Mouse (Mus musculus) E14TG2a.4 (cell line): Measurements from ENCODE around the gene Anapc2.

Experiments
- H3K27me3 ChIP-seq: 2 replicates; pipeline ENCODE4 v1.6.1; 2014; ENCODE audit warnings: low read length, control low read depth; ENCODE audit not compliant: insufficient read depth
- H3K36me3 ChIP-seq: 2 replicates; pipeline ENCODE4 v1.6.1; 2014; ENCODE audit warnings: low read length, control low read depth; ENCODE audit not compliant: insufficient read depth
- H3K4me1 ChIP-seq: replicated peaks from 2 replicates; pipeline ENCODE4 v1.6.1; 2014; ENCODE audit warnings: low read depth, low read length, control low read depth
- H3K4me3 ChIP-seq: replicated peaks from 2 replicates; pipeline ENCODE4 v1.5.1; 2014; ENCODE audit warnings: mild to moderate bottlenecking, low read length
- H3K9me3 ChIP-seq: 2 replicates; pipeline ENCODE4 v1.6.1; 2014; ENCODE audit warnings: low read length, control low read depth
- CTCF ChIP-seq: conservative IDR thresholded peaks from 2 replicates; pipeline ENCODE4 v1.5.1; 2014; ENCODE audit warnings: low read length
- NANOG ChIP-seq: IDR thresholded peaks from 2 replicates; pipeline ENCODE4 v1.6.1; 2014; ENCODE audit warnings: borderline replicate concordance, low read length, mixed read lengths
- POU5F1 ChIP-seq: IDR thresholded peaks from 2 replicates; pipeline ENCODE4 v1.6.1; 2014; ENCODE audit warnings: low read length, borderline replicate concordance

Gene Anapc2

DNA sequence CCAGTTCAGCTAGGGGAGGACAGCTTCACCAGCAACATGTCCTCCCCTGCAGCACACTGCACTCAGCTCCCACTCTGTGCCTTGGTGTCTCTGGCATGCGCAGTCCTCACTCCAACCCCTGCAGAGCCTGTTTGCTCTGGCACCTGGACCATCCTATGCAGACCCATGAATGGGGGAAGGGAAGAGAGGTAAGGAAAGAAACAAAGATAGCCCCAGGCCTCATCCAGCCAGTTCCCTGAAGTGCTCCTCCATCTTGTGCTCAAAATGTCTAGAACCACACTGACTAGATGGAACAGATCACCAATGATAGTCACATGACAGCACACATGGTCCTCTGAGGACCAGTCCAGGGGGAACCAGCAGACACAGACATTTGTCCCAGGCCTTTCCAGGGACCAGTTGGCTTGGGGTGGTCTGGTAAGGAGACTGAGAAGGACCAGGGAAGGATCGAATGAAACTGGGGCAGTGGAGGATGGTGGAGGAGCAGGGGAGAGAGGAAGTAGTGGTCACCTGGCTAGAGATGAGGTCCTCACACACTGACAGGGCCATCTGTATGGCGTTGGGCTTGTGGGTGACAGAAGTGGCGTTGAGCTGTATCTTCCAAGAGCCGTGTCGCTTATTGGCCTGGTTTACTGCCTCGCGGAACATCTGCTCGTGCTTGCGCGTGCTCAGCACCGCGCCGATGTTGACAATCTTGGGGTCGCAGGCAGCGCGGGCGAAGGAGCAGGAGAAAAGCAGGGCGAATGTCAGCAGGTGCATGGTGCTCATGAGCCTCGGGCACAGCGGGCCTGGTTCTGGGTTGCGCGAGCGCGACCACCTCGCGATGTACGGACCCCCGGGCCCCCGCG is 46.1 kb downstream of the Anapc2 start:
- TF ChIP-seq NANOG (no peak), POU5F1 (no peak)
- no peaks in the 10 kb centered on the region for H3K9me3 ChIP-seq

DNA sequence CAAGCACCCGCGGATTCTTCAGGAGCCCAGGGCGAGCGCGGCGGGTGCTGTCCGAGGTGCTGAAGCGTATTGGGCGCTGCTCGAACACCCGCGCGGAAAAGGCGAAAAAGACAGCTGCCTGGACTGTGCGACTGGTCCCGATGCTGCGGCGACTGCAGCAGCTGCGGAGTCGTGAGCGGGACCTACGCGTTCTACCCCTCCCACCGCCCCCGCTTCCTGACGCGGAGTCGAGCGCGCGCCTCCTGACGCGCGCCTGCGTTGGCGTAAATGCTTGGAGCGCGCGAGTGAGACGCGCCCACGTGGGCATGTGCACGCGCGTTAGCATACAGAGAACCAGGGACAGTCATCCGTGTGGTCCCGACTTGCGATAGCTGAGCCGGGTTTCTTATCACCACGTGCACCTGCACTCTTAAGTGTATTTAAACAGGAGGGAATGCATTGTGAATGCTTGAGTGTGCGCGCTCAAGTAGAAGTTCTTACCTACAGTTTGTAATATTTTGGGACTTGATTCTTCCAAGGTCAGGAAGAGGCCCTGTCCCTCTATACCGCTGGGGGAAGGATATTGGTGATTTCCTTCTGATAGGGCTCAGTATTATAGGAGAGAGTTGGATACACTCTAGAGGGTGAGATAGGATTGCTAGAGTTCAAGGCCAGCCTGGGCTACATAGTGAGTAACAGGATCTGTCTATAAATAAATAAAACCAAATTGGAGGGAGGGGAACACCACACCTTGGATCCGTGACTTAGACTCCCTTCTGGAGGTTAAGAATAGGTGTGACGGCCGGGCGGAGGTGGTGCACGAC is 46.9 kb downstream of the Anapc2 start, which contains the start of gene Grin1:
TSS of gene Grin1 (minus strand) at position 217 of the 803 bp plus-strand sequence.
- Histone ChIP-seq H3K9me3 (no peaks in the 10 kb centered on the region), H3K4me3 (peak within 1 kb of the TSS; percentile 85), H3K4me1 (peaks cover 56% of the 10 kb centered on the region), H3K36me3 (no peaks in the 10 kb centered on the region), H3K27me3 (peaks cover 63% of the 10 kb centered on the region)
- no peak for TF ChIP-seq POU5F1
- TF ChIP-seq CTCF, result no peak

More for the DNA sequence above, 46.1 kb downstream of the Anapc2 start:
- Histone ChIP-seq H3K4me1 (peaks cover 54% of the 10 kb centered on the region), H3K4me3 (peak overlapping the region; percentile 85), H3K27me3 (peaks cover 70% of the 10 kb centered on the region), H3K36me3 (no peaks in the 10 kb centered on the region)

DNA sequence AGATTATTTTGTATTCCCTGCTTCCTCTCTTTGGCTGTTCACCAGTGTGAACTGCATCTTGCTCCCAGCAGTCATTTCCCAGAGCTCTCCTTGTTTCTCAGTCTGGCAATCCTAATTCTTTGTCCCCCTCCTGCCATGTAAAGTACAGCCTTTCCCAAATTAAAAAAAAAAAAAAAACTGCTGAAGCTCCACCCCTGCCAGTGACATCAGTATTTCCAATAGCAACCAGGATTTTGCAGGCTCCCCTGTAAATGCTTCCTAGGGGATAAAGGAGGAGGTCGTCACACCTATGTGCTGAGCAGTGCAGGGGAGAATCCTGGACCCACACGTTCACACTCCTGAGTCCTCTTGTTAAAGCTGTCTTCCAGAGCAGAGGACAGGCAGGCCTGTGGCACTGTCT is 47.8 kb downstream of the Anapc2 start:
- TF ChIP-seq POU5F1 (no peak), NANOG (no peak), CTCF (no peak)
- H3K4me1 ChIP-seq, result peaks cover 64% of the 10 kb centered on the region
- peaks cover 57% of the 10 kb centered on the region for H3K27me3 ChIP-seq
- H3K36me3 ChIP-seq, result no peaks in the 10 kb centered on the region
- no peaks in the 10 kb centered on the region for H3K9me3 ChIP-seq
- no peak overlapping the region for H3K4me3 ChIP-seq

DNA sequence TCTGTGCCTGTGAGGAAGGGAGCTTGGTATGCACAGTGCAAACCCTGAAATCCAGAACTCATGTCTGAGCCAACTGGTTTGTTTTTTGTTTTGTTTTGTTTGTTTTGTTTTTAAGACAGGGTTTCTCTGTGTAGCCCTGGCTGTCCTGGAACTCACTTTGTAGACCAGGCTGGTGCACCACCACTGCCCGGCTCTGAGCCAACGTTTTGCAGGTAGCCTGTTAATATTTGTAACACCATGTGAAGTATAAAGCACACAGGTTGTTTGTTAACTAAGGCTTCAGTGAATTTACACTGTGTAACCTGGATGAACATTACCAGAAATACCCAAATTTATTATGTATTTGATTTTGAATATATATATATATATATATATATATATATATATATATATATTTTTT is 53.8 kb downstream of the Anapc2 start:
- H3K36me3 ChIP-seq, result no peaks in the 10 kb centered on the region
- H3K9me3 ChIP-seq, result no peaks in the 10 kb centered on the region
- TF ChIP-seq CTCF (no peak), NANOG (no peak), POU5F1 (no peak)
- H3K27me3 ChIP-seq, result peaks cover 8% of the 10 kb centered on the region
- no peak overlapping the region for H3K4me3 ChIP-seq
- peaks cover 47% of the 10 kb centered on the region for H3K4me1 ChIP-seq

DNA sequence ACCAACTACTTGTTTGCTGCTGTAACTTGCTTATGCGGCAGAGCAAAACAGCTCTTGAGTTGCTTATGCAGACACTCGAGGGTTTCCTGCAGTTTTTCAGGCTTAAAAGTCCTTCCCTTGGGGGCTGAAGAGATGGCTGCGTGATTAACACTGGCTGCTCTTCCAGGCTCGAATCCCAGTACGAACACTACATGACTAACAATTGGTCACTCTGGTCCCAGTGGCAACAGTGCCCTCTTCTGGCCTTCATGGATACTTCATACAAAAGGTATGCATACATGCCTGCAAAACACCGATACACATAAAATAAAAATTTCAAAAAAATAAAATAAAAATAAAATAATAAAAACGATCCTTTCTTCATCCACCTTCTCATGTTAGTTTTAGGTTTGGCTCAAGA is 56.2 kb downstream of the Anapc2 start:
- H3K4me1 ChIP-seq, result peaks cover 39% of the 10 kb centered on the region
- no peaks in the 10 kb centered on the region for H3K27me3 ChIP-seq
- H3K9me3 ChIP-seq, result no peaks in the 10 kb centered on the region
- peaks cover 2% of the 10 kb centered on the region for H3K36me3 ChIP-seq
- no peak for TF ChIP-seq POU5F1
- TF ChIP-seq CTCF, result peak; percentile 62
- no peak overlapping the region for H3K4me3 ChIP-seq

DNA sequence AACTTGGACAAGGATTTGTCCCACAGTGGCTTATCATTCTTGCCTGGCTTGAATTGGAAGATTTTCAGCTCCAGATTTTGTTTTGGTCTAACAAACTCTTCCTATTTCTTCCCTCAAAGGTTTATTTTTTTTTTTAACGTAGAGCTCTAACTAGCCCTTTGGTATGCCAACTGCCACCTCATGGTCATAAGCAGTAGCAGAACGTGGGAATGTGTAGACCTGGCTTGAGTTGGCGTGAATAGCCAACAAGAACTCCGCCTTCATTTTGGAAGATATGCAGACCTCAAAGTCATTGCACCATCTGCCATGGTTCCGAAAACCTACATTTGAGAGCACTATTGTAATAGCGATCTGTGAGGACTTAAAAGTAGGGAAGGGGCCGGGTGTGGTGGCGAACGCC is 59.2 kb downstream of the Anapc2 start:
- Histone ChIP-seq H3K36me3 (peaks cover 32% of the 10 kb centered on the region), H3K9me3 (no peaks in the 10 kb centered on the region), H3K4me3 (peak overlapping the region; percentile 100), H3K27me3 (no peaks in the 10 kb centered on the region), H3K4me1 (peaks cover 40% of the 10 kb centered on the region)
- no peak for TF ChIP-seq CTCF
- TF ChIP-seq NANOG, result no peak
- TF ChIP-seq POU5F1, result no peak

DNA sequence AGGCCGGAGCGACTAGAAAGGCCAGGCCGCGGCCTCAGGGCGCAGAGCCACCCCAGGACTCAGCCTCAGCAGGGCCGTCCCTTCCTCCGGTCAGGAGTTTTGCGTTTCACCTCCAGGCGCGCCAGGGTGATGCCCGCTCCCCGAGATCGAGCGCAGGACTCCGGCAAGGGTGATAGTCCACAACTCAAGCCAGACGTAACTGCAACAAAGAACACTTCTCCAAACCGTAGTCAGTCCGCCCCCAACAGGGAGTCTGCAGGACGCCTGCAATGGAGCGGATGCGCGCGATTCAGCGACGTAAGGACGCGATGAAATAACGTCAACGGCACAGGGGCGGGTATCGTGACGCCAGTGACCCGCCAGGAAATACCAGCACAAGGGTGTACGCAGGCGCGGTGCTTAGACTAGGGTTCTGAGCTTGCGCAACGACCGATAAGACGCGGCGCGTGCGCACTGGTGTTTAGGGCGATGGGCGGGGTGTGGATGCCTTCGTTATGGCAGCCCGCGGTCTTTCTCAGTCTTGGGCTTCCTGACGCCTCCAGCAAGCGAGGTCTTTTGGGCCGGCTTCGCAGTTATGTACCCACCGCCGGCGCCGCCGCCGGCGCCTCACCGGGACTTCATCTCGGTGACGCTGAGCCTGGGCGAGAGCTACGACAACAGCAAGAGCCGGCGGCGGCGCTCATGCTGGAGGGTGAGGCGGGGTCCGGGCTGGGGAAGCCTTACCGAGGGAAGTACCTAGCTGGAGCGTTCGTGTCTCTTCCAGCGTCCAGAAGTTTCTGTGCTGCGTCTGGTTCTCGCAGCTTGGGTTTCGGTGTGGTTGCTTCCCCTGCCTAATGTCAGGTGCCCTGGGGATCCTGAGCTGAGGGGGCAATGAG is 60.2 kb downstream of the Anapc2 start, which contains the start of gene Man1b1:
TSS of gene Man1b1 (plus strand) at position 53 of the 875 bp plus-strand sequence.
- Histone ChIP-seq H3K4me3 (peak within 1 kb of the TSS; percentile 100), H3K9me3 (no peaks in the 10 kb centered on the region), H3K36me3 (peaks cover 42% of the 10 kb centered on the region), H3K4me1 (peaks cover 35% of the 10 kb centered on the region), H3K27me3 (no peaks in the 10 kb centered on the region)
- TF ChIP-seq POU5F1, result no peak
- no peak for TF ChIP-seq CTCF
- TF ChIP-seq NANOG, result no peak

DNA sequence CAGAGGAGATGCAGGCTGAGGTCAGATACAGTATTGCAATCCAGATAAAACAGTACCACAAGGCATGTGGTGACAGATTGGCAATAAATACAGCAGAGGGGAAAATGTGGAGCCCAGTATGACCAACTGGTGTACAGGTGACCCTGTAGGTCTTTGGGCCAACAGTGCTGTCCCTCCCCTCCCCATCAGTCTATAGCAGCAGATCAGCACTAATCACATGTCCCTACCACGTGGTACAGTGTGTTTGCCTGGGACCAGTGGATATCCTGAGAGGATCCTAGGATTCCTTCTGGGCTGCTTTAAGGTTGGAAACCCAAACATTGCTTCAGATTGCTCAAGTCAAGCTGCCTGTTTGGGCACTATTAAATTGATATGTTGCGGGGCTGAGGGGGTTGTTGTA is 61.3 kb downstream of the Anapc2 start:
- Histone ChIP-seq H3K9me3 (no peaks in the 10 kb centered on the region), H3K27me3 (no peaks in the 10 kb centered on the region)
- TF ChIP-seq NANOG (no peak), POU5F1 (no peak), CTCF (no peak)

More for the DNA sequence above, 61.3 kb downstream of the Anapc2 start:
- Histone ChIP-seq H3K4me1 (peaks cover 37% of the 10 kb centered on the region), H3K36me3 (peaks cover 53% of the 10 kb centered on the region), H3K4me3 (peak overlapping the region; percentile 100)
